Mouse (Mus musculus) G1E (cell line): ENCODE measurements around the gene Dstn. TPM values are rescaled to one million over a fixed set of nuclear protein-coding genes. Genes with fewer than 3 reads are reported as not detected.

Source experiments
- ATAC-seq: 2 replicates; pipeline ENCODE4 v1.8.0; 2016; ENCODE audit warnings: mild to moderate bottlenecking; ENCODE audit not compliant: insufficient number of reproducible peaks, poor library complexity, low FRiP score, severe bottlenecking; ENCODE audit errors: extremely low read depth
- DNase-seq: peaks from one replicate; pipeline ENCODE4 v3.0.0; 2012; ENCODE audit warnings: low spot score
- H3K27me3 ChIP-seq: 2 replicates; pipeline ENCODE4 v1.6.1; 2012; ENCODE audit warnings: mild to moderate bottlenecking, low read length, inconsistent platforms; ENCODE audit not compliant: insufficient read depth
- H3K36me3 ChIP-seq: replicated peaks from 2 replicates; pipeline ENCODE3; 2012; ENCODE audit warnings: mild to moderate bottlenecking, inconsistent platforms
- H3K4me1 ChIP-seq: 2 replicates; pipeline ENCODE4 v1.6.1; 2012; ENCODE audit warnings: low read depth, low read length, inconsistent platforms, mixed read lengths; ENCODE audit not compliant: insufficient read depth
- H3K4me3 ChIP-seq: 2 replicates; pipeline ENCODE4 v1.5.1; 2012; ENCODE audit warnings: low read depth, mild to moderate bottlenecking, inconsistent platforms, low read length, moderate library complexity, mixed read lengths
- H3K9me3 ChIP-seq: replicated peaks from 2 replicates; pipeline ENCODE4 v1.6.1; 2012; ENCODE audit warnings: inconsistent platforms
- CTCF ChIP-seq: IDR thresholded peaks from 2 replicates; pipeline ENCODE4 v1.5.1; 2012; ENCODE audit warnings: low read depth, low read length, inconsistent platforms, mixed read lengths
- GATA1 ChIP-seq: IDR thresholded peaks from 2 replicates; pipeline ENCODE4 v1.6.1; 2012; ENCODE audit warnings: borderline replicate concordance, low read length, inconsistent platforms, mixed read lengths
- GATA2 ChIP-seq: IDR thresholded peaks from 2 replicates; pipeline ENCODE4 v1.6.1; 2012; ENCODE audit warnings: low read depth, low read length, inconsistent platforms, borderline replicate concordance
- POLR2AphosphoS5 ChIP-seq: IDR thresholded peaks from 2 replicates; pipeline ENCODE4 v1.6.1; 2012; ENCODE audit warnings: low read depth, low read length, inconsistent platforms; ENCODE audit not compliant: insufficient replicate concordance
- TAL1 ChIP-seq: conservative IDR thresholded peaks from 2 replicates; pipeline ENCODE4 v1.6.1; 2012; ENCODE audit warnings: low read depth, low read length, inconsistent platforms, mixed read lengths
- polyA plus RNA-seq: library from polyadenylated mRNA; stranded (reverse); fragments of >175 nt; gene quantifications from 2 replicates; pipeline ENCODE4 v1.2.3, GENCODE M21; 2012
- total RNA-seq, 2 experiments: library from RNA; stranded (forward) in 1 of 2; stranded (reverse) in 1 of 2; fragments of 200-1000 nt in 1 of 2; fragments of >200 nt in 1 of 2; fragmentation: Nextera tagmentation in 1 of 2; gene quantifications; 2 replicates each; pipeline ENCODE4 v1.2.3; 2014 to 2017

Dstn gene
- total and polyA plus RNA-seq, 3 experiments: 7.8 to 94.2 (median 59.6) TPM

GRCm38 (mm10) chr2:143879311-143879710 is 35.8 kb upstream of the Dstn start:
- no peaks in the 10 kb centered on the region for H3K4me1 ChIP-seq
- no peaks in the 10 kb centered on the region for H3K36me3 ChIP-seq
- DNase-seq: no peak
- H3K9me3 ChIP-seq: no peaks in the 10 kb centered on the region
- ATAC-seq: no peak
- TF ChIP-seq POLR2AphosphoS5: no peak
- TF ChIP-seq TAL1: no peak
- no peak for TF ChIP-seq GATA2
- no peak for TF ChIP-seq GATA1
- TF ChIP-seq CTCF: no peak
- H3K4me3 ChIP-seq: no peak overlapping the region
- H3K27me3 ChIP-seq: peaks cover 2% of the 10 kb centered on the region; the same call in 1 of the 2 replicates

GRCm38 (mm10) chr2:143882002-143882401 is 33.1 kb upstream of the Dstn start:
- TF ChIP-seq TAL1 (no peak), CTCF (no peak), POLR2AphosphoS5 (no peak), GATA2 (no peak), GATA1 (no peak)
- H3K27me3 ChIP-seq: peaks cover 2% of the 10 kb centered on the region; the same call in 1 of the 2 replicates
- no peak overlapping the region for H3K4me3 ChIP-seq
- DNase-seq: no peak
- ATAC-seq: no peak
- no peaks in the 10 kb centered on the region for H3K36me3 ChIP-seq
- no peaks in the 10 kb centered on the region for H3K4me1 ChIP-seq
- H3K9me3 ChIP-seq: no peaks in the 10 kb centered on the region

GRCm38 (mm10) chr2:143882606-143883288 is 32.4 kb upstream of the Dstn start:
- no peak overlapping the region for H3K4me3 ChIP-seq
- ATAC-seq: no peak
- DNase-seq: no peak
- H3K4me1 ChIP-seq: no peaks in the 10 kb centered on the region
- TF ChIP-seq GATA1 (no peak), TAL1 (no peak), GATA2 (no peak), CTCF (no peak), POLR2AphosphoS5 (no peak)
- H3K27me3 ChIP-seq: peaks cover 2% of the 10 kb centered on the region; the same call in 1 of the 2 replicates
- H3K36me3 ChIP-seq: no peaks in the 10 kb centered on the region
- no peaks in the 10 kb centered on the region for H3K9me3 ChIP-seq

GRCm38 (mm10) chr2:143889131-143889859 is 25.8 kb upstream of the Dstn start:
- ATAC-seq (no peak), DNase-seq (no peak)
- TF ChIP-seq TAL1 (no peak), GATA2 (no peak), CTCF (no peak), POLR2AphosphoS5 (no peak), GATA1 (no peak)
- Histone ChIP-seq H3K27me3 (no peaks in the 10 kb centered on the region), H3K4me1 (no peaks in the 10 kb centered on the region), H3K36me3 (no peaks in the 10 kb centered on the region), H3K4me3 (no peak overlapping the region), H3K9me3 (no peaks in the 10 kb centered on the region)

- H3K27me3 ChIP-seq: no peaks in the 10 kb centered on the region
- H3K36me3 ChIP-seq: no peaks in the 10 kb centered on the region
- TF ChIP-seq GATA2 (no peak), CTCF (no peak), POLR2AphosphoS5 (no peak), GATA1 (no peak), TAL1 (no peak)
- H3K9me3 ChIP-seq: no peaks in the 10 kb centered on the region
- H3K4me3 ChIP-seq: no peak overlapping the region
- ATAC-seq (no peak), DNase-seq (no peak)
- H3K4me1 ChIP-seq: no peaks in the 10 kb centered on the region
Observed at GRCm38 (mm10) chr2:143889860-143890433, 25.2 kb upstream of the Dstn start.
